Mouse (Mus musculus): ENCODE measurements at regions not wholly inside any gene's neighbourhood (a gene's known extent, or its start where the extent isn't known, plus 50 kb on each side); places are given as distances from the start of the nearest gene placed in this dataset.

- TF ChIP-seq EP300 (IDR thresholded peaks at IDR 0.05; ENCODE audit: insufficient read depth, low read depth, low read length) (no peak), CTCF (IDR thresholded peaks at IDR 0.05) (no peak), POLR2A (IDR thresholded peaks at IDR 0.05; ENCODE audit: insufficient read depth, low read depth, low read length) (no peak)
These were observed 85.4 kb upstream of the Plcz1 start for GRCm38 (mm10) chr6:140126645-140127044.

Data from heart, adult 2 months (tissue).